Mouse (Mus musculus): ENCODE results near the gene Trpc1. TPM values are rescaled to one million over a fixed set of nuclear protein-coding genes. Genes with fewer than 3 reads are reported as not detected.

Gene Trpc1
- polyA plus RNA-seq, 1 experiment = 1.4 TPM

Other genes with a start within 250 kb of the Trpc1 start
- gene U2surp, start 238.4 kb downstream of the Trpc1 start, polyA plus RNA-seq (2012; rRNA removed) = 3.5 and 4.4 TPM in 2 replicates
- gene Paqr9, start 190.7 kb downstream of the Trpc1 start, polyA plus RNA-seq (2012; rRNA removed) = 5.6 and 28.0 TPM in 2 replicates
- 1.2 and 1.3 TPM in 2 replicates for gene Pcolce2, start 112.8 kb downstream of the Trpc1 start, polyA plus RNA-seq (2012; rRNA removed)
- 0.38 and 0.61 TPM in 2 replicates for gene Pls1, start 94.9 kb upstream of the Trpc1 start, polyA plus RNA-seq (2012; rRNA removed)
- 3.7 TPM in 2 replicates for gene Atr, start 107.2 kb upstream of the Trpc1 start, polyA plus RNA-seq (2012; rRNA removed)
- gene Xrn1, start 204.4 kb upstream of the Trpc1 start, polyA plus RNA-seq (2012; rRNA removed) = 5.0 and 5.1 TPM in 2 replicates